ENCODE assay signal across 8 mouse cellular contexts in genomic region chr11:101627857-101628559, GRCm38 (mm10). TPM values are rescaled to one million over a fixed set of nuclear protein-coding genes. Genes with fewer than 3 reads are reported as not detected.
DNase-seq lines count a peak whose midpoint lies in the region; ATAC-seq lines count a peak whose summit lies in the region.

No protein-coding gene starts in this region.

- no peaks in the 10 kb centered on the region for H3K27me3 ChIP-seq in hindbrain, embryonic 14.5 days (ENCODE audit: control insufficient read depth, insufficient read depth, low read length)

- H3K4me3 ChIP-seq in hindbrain, embryonic 14.5 days (replicated peaks; ENCODE audit: low read length), result peak overlapping the region; percentile 56
- H3K4me3 ChIP-seq in macrophage (ENCODE audit: inconsistent target), result peak overlapping the region; percentile 45

- WGBS in hindbrain, embryonic 14.5 days, result under 1% methylated on average over 33 of the region's 33 CpGs
- WGBS in macrophage (ENCODE audit: missing documents), result under 1% methylated on average over 33 of the region's 33 CpGs

- peaks cover 8% of the 10 kb centered on the region for H3K4me1 ChIP-seq in hindbrain, embryonic 14.5 days (replicated peaks; ENCODE audit: control insufficient read depth, insufficient read depth, low read length)

- peak overlapping the region; percentile 70 for H3K9ac ChIP-seq in hindbrain, embryonic 14.5 days

- ATAC-seq in hindbrain, embryonic 14.5 days (ENCODE audit: low FRiP score), result peak; percentile 59; the same call in 1 of the 2 replicates

- peak overlapping the region; percentile 84 for H3K4me2 ChIP-seq in hindbrain, embryonic 14.5 days (replicated peaks)

- no peaks in the 10 kb centered on the region for H3K9me3 ChIP-seq in hindbrain, embryonic 14.5 days (ENCODE audit: control insufficient read depth, low read length)

- peak overlapping the region; percentile 82 for H3K27ac ChIP-seq in hindbrain, embryonic 14.5 days
- peak overlapping the region; percentile 77 for H3K27ac ChIP-seq in macrophage

- peak; percentile 95 for DNase-seq in WW6 (ENCODE audit: low read depth, low spot score)
- DNase-seq in cerebellum, postnatal 14 days, result peak; percentile 84 to 88
- peak; percentile 59 to 62 for DNase-seq in frontal cortex, postnatal 25 days (ENCODE audit: low spot score in 2 of 2)
- DNase-seq in hindbrain, embryonic 14.5 days (ENCODE audit: low spot score), result peak; percentile 93
- peak; percentile 77 for DNase-seq in left cerebral cortex, adult 18-20 months (ENCODE audit: low spot score in 2 of 2)
- DNase-seq in right cerebral cortex, postnatal 14 days, result peak; percentile 83
- DNase-seq in urinary bladder, postnatal 25 days (ENCODE audit: low spot score), result peak; percentile 89

- no peaks in the 10 kb centered on the region for H3K79me2 ChIP-seq in macrophage (ENCODE audit: inconsistent target)

- H3K36me3 ChIP-seq in hindbrain, embryonic 14.5 days (replicated peaks; ENCODE audit: control insufficient read depth, insufficient read depth), result no peaks in the 10 kb centered on the region
- no peaks in the 10 kb centered on the region; the same call in 1 of the 2 replicates for H3K36me3 ChIP-seq in macrophage (ENCODE audit: inconsistent target)

RNA-seq across cellular contexts. Expression of gene Rdm1, which starts 1.0 kb away (rescaled TPM):
- 13.7 and 16.6 TPM in 2 replicates for polyA plus RNA-seq in hindbrain, embryonic 14.5 days (2014; fragmentation: Nextera tagmentation; extraction: Ambion mirVana)
- total RNA-seq in left cerebral cortex, adult 18-20 months (2021), result 10 to 100 TPM in 1 of 2 experiments, 1 to 10 TPM in 1; 9.0 to 11.0 TPM
- total RNA-seq in macrophage (2018; cell fraction: chromatin; rRNA removed), result 10 to 100 TPM in 7 of 26 experiments, 1 to 10 TPM in 19; 1.7 to 16.5 (median 5.7) TPM
- 10 to 100 TPM in 8 of 26 experiments, 1 to 10 TPM in 18; 2.2 to 14.3 (median 6.4) TPM for total RNA-seq in macrophage (2018; cell fraction: cytosol; rRNA removed)
- 10 to 100 TPM in 6 of 26 experiments, 1 to 10 TPM in 19, not detected in 1; 1.2 to 24.0 (median 5.4) TPM for total RNA-seq in macrophage (2018; cell fraction: nucleus; rRNA removed)
- 3.7 to 12.9 TPM (median 6.8 TPM) in 3 replicates for polyA plus RNA-seq in macrophage (2018)

RNA-seq across cellular contexts. Expression of gene Gm11634, which starts 29.0 kb away (rescaled TPM):
- polyA plus RNA-seq in hindbrain, embryonic 14.5 days (2014; fragmentation: Nextera tagmentation; extraction: Ambion mirVana), result not detected in 2 replicates
- not detected for total RNA-seq in left cerebral cortex, adult 18-20 months (2021)
- total RNA-seq in macrophage (2018; cell fraction: chromatin; rRNA removed), result not detected
- total RNA-seq in macrophage (2018; cell fraction: cytosol; rRNA removed), result not detected
- total RNA-seq in macrophage (2018; cell fraction: nucleus; rRNA removed), result not detected
- polyA plus RNA-seq in macrophage (2018), result not detected in 3 replicates

RNA-seq across cellular contexts. Expression of gene Arl4d, which starts 37.3 kb away (rescaled TPM):
- polyA plus RNA-seq in hindbrain, embryonic 14.5 days (2014; fragmentation: Nextera tagmentation; extraction: Ambion mirVana), result 5.6 and 5.9 TPM in 2 replicates
- 10 to 100 TPM; 34.7 to 37.2 TPM for total RNA-seq in left cerebral cortex, adult 18-20 months (2021)
- 1 to 10 TPM in 8 of 26 experiments, under 1 TPM in 3, not detected in 15; 0.64 to 4.3 (median 1.2) TPM for total RNA-seq in macrophage (2018; cell fraction: chromatin; rRNA removed)
- total RNA-seq in macrophage (2018; cell fraction: cytosol; rRNA removed), result 1 to 10 TPM in 16 of 26 experiments, under 1 TPM in 10; 0.29 to 4.9 (median 1.6) TPM
- 1 to 10 TPM in 11 of 26 experiments, under 1 TPM in 8, not detected in 7; 0.29 to 6.0 (median 1.1) TPM for total RNA-seq in macrophage (2018; cell fraction: nucleus; rRNA removed)
- 1.9 to 2.8 TPM (median 2.1 TPM) in 3 replicates for polyA plus RNA-seq in macrophage (2018)

RNA-seq across cellular contexts. Expression of gene Tmem106a, which starts 46.0 kb away (rescaled TPM):
- 4.7 and 4.8 TPM in 2 replicates for polyA plus RNA-seq in hindbrain, embryonic 14.5 days (2014; fragmentation: Nextera tagmentation; extraction: Ambion mirVana)
- total RNA-seq in left cerebral cortex, adult 18-20 months (2021), result 1 to 10 TPM; 1.6 to 2.0 TPM
- total RNA-seq in macrophage (2018; cell fraction: chromatin; rRNA removed), result 100 to 1,000 TPM; 142 to 427 (median 315) TPM
- total RNA-seq in macrophage (2018; cell fraction: cytosol; rRNA removed), result 100 to 1,000 TPM; 272 to 465 (median 394) TPM
- total RNA-seq in macrophage (2018; cell fraction: nucleus; rRNA removed), result 100 to 1,000 TPM; 328 to 628 (median 506) TPM
- 374 to 580 TPM (median 389 TPM) in 3 replicates for polyA plus RNA-seq in macrophage (2018)

Comparison
In these comparisons a context has a peak if more than half of its experiments do, and no peak if none do; other contexts are left out.
1. Peak in every context shown above with its lines: DNase-seq, ATAC-seq, H3K4me3 ChIP-seq and H3K27ac ChIP-seq.